Mouse (Mus musculus) yolk sac, embryonic 10.5 days (tissue): Measurements from ENCODE around the gene E2f8.

Experiments
- DNase-seq: peaks from one replicate; pipeline ENCODE4 v3.0.0-alpha.2; 2017; ENCODE audit warnings: low spot score

The E2f8 gene

DNA sequence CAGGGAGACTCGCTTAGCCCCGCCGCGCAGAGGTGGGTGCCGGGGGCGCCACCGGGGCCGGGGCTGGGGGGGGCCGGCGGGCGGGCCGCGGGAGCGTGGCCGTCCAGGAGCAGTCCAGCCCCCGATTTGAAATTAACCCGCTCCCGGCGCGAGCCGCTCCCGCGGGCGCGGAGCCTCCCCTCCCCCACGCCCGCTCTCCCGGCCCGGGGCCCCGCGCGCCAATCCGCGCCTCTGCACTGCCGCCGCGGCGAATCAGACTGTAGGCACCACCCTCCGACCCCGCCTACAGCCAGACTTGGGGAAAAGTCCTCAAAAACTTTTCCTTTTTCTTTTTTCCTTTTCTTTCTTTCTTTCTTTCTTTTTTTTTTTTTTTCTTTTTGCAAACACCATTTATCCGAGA, at the start of gene E2f8:
TSS of gene E2f8 (minus strand) at position 111 of the 400 bp plus-strand sequence.
- peak; percentile 85 for DNase-seq

DNA sequence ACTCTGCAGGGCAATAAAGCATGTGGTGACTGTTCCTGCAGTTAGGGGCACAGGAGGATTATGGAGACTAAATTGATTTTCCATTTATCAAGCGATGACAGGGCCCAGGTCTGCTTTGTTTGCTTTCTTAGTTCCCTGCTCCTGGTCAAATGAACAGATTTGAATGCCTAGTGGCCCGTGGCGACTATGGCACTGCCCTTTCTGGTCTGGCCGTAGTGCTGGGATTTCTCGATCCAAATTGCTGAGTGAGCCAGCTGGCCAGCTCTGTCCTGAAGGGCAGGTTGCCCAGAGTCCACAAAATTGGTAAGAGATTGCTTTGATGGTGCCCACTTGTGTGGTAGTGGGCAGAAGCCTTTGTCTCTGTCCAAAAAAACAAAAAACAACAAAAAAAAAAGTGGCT, 49.0 kb upstream of the E2f8 start:
- DNase-seq: no peak

DNA sequence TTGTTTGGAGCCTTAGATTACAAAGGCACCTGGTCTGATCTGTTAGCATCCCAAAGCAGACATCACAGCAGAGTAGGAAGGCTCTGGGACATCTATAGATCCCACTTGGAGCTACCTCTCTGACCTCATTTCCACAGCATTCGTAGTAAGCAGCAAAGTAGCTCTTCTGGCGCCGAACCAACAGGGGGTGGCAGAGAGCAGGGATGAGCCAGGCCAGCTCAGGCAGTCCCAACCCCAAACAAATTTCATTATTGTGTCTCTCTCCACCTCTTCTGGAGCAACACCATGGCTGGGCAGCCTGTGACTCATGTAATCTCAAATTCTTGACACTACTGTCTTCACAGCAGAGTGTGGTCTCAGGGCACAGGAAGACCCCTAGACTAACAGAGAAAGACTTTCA, 47.0 kb upstream of the E2f8 start:
- DNase-seq: no peak

DNA sequence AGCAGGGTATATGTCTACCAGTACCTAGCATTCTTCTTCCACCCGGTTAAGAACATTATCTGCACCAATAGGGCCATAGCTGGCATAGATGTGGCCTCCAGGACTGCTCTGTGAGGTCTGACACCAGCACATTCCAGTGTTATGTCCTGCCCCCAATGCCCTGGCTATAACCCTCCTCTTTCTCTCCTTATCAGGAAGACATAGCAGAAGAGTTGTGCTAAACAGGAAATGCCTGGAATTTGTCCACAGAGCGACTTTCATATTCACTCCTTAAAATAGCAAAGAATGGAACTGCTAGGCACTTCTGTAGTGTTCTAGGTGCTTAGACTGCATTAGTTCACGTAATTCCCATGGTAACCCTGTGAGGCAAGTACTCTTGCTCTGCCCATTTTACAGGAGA, 43.8 kb upstream of the E2f8 start:
- DNase-seq: peak; percentile 38

DNA sequence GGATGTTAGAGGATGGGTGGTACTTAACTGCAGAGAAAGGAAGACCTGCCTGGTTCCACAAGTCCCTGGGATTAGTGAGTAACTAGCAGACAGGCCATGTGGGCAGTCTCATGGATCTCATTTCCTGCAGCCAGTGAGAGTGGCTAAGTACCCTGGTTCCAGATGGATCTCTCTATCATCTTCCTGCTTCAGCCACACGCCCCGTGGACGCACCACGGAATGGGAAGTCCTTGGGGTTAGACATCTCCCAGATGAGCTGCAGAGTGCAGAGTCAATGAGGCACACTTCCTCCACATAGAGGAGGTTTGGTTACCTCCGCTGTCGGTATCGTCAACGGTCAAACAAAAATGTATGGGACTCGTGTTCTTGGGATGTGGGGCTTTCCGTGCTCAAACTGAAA, 42.2 kb upstream of the E2f8 start:
- no peak for DNase-seq

DNA sequence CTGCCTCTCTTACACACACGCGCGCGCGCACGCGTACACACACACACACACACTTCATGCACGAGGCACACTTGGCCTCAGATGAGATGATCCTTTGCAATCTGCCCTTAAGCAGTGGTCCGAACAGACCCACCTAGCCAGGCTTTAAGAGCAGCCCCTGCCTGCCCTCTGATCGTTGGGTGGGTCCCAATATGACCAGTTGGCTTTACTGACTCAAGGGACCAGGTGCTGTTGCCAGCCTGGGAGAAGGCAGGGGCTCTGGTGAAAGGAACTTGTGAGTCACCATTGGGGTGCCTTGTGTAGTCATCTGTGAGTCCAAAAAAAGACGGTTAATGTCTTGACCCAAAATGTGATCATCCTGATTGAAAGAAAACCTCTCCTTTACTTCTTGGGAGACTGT, 37.0 kb upstream of the E2f8 start:
- no peak for DNase-seq

DNA sequence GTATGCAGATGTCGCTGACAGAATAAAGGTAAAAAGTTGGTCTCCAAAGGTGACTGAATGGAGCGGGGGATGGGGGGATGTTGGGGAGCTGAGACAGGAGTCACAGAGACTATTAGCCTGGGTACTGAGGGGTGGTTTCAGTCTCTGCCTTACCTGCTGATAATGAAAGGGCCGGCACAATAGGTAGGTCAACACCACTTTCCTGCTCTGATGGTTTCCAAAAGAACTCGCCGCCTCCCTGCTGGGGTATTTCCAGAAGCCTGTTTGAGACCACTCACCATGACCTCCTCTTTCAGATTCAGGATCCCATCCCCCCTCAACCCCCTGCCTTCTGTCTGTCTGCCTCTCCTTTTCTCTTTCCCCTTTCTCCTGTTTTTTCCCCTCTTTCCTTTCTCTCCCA, 36.6 kb upstream of the E2f8 start:
- no peak for DNase-seq

DNA sequence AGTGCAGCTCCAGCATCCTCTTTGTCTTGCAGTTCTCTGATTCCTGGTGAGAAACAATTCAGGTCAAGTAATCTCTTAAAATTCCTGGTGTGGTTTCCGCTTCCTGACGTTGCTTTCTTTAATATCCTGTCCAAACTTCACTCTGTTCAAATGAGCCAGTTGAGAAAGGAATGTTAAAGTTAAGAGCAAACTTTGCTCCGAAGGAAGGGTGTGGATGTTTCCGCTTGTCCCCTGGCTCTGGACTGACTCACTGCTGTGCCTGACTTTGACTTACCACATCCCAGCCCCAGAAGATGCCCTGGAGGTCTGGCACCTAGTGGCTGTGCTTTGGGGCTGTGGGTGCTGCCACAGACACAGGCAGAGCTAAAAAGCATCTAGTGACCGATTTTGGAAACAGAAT, 36.1 kb upstream of the E2f8 start:
- DNase-seq: no peak

DNA sequence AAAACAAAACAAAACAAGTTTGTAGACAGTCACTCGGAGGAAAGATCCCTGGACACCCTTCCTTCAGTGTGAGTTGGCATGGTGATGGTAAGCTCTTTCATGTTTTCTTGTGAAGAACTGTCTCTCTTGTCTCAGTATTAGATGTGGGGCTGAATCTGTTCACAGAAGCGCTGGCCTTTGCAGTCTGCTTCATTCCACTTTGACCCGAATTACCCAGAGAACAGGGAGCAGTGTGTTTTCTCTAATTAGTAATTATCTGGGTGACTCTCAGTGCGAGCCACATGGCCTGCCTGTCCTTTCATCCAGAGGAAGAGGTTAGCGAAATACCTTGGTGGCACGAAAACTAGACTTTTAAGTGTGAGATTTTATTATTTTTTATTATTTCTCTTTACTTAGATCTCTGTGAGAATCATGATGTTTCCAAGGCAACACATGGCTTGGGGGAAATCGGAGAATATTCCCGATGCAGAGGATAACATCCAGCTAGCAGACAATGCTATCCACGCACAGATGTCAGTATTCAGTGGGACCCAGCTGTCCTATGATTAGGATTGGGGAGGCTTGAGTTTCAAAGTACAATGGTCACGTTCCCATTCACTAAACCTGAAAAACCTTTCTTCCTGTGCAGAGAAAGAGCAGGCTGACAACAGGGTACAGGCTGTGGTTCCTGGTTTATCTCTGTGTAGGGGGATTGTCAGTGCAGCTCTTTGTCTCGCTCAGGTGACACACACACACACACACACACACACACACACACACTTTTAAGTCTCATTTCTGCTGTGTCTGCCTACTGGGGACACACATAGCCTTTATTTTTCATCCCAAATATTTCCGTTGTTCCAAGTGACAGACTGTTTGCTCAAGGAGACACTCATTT, 33.5 kb upstream of the E2f8 start:
- no peak for DNase-seq

DNA sequence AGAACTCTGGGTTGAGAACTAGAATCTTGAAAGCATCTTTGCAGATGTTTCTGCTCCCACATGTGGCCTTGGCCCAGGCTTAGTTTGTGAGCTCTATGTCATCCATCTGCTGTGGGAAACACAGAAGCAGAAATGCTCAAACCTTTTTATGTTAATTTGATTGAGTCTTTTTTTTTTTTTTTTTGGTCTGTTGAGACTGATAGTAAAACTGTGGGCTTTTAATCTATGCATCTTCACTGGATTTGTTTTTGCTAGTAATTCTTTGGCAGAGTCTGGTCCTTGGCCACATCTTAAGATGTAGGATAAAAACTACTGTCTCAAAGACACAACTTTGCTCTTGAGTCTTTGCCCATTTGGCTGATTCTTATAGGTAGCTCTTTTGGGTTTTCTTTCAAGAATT, 29.8 kb upstream of the E2f8 start:
- no peak for DNase-seq

DNA sequence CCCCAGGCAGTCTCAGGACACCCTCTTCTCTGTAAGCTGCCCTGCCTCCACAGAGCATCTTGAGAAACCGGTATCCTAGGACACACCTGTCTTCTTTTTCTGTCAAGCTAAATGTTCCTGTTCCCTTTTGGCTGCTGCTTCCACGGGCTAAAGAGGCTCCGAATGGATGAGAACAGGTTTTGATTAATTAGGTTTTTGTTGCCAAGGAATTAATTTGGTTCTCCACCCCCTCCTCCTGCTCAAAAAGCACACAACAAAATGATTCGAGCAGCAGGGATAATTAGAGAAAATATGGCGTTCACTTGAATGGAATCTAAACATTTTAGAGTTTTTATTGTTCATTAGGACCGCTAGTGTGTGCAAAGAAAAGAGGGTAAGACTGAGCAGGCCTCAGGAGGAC, 28.9 kb upstream of the E2f8 start:
- no peak for DNase-seq

DNA sequence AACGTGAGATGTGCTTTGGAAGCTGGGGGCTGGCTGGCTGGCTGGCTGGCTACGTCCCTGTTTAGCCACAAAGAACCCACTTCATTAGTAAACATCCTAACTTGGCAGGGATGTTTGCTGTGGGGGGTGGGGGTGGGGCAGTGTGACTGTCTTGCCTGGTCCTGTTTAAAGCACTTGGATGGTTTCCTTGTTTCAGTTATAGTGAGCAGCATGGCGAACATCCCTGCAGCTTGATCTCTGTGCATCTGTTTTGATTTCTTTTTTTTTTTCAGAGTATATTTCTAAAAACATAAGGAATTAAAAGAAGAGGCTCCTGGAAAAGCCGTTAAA, 27.9 kb upstream of the E2f8 start:
- no peak for DNase-seq

DNA sequence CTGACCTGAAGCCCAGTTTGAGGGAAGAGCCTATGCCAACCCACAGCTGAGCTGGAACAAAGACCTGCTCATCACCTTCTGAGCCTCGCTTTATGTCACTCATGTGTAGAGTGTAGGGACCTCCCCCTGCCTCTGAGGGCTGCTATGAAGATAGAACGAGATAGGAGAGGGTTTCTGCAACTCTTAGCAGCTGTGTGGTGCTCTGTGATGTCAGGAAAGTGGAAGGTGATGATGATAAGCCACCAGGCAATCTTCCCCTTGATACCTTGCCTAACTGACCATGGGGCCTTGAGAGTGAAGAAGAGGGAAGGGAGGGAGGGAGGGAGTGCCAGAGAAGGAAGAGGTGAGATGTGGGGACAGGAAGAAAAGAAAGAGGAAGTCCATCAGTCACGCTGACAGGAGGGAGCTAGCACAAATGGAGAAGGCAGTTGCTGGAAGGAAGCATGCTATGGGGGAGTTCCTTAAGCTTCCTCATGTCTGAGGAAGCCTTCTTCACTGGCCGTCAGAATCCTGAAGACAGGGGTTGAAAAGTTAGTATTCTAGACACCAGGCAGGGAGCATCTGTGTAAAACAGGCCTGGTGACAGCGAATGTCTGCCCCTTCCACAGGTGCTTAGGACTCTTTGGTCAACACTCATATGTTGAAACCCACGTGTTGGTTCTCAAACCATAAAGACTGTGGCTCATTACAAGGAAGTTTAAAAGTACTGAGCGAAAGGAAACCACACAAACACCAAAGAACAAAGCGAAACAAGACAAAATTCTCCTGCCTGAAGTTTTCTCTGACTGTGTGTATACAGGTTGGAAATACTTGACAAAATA, 27.3 kb upstream of the E2f8 start, which contains the start of gene Nav2:
TSS of gene Nav2 (plus strand) at position 196 of the 821 bp plus-strand sequence.
- DNase-seq: no peak

DNA sequence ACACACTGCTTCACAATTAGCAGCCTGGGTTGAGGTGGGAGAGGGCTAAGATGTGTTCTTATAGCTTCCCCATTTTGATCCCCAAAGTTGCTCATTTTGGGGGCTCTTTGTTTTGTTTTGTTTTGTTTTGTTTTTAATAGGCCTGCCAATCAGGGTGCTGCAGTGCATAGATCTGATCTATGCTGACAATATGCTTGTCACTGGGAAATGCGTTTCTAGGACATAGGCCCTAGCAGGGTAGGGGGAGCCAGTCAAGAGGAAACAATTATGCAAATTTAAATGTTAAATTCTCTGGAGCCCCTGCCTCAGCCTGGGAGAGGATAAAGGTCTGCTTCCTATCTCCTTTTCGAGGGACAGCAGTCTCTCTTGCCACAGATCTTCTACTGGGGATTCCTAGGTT, 21.1 kb upstream of the E2f8 start:
- DNase-seq: no peak

DNA sequence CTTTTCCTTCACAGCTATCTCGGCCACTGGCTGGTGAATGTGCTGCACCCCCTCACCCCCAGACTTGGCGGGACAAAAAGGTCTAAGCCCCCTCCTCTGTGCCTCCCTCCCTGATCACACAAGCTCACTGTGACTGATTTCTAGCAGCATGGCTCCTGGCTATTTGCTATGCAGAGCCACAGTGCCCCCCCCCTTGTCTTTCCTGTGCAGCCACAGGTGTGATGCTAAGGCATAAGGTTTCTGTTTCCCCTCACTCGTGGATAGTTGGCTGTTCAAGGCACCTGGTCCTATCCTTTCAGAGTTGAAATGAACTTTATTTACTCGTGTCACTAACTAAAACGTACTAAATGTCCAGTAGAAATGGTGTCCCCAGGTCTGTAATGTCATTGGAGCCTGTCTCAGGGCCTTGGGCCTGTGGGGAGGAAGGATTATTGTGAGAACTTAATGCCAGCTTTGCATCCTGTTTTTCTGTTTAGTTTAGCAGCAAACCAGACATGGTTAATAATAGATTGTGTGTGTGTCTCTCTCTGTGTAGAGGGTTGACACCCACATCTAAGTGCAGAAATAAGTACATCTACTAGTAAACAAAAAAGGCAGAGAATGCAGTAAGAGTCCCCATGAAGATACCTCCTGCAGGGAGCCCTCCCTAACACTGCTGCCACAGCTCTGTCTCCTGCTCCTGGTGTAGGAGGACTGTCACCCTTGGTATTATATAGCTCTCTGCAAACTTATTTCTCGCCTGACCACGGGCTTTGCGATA, 19.2 kb upstream of the E2f8 start:
- DNase-seq: no peak

DNA sequence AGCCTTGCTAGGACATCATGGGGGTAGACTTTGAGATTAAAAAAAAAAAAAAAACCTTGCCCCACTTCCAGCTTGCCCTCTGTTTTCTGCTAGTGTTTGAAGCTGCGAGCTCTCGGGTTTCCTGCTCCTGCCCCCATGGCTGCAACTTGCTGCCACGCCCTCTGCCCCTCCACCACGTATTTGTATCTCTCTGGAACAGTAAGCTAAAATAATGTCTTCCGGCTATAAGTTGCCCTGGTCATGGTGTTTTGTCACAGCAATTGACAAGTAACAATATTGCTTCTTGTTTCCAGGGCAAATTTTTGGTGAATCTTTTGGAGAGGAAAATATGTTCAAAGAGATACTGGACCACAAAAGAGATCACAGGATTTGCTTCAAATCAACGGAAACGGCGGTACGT, 17.0 kb upstream of the E2f8 start:
- no peak for DNase-seq

DNA sequence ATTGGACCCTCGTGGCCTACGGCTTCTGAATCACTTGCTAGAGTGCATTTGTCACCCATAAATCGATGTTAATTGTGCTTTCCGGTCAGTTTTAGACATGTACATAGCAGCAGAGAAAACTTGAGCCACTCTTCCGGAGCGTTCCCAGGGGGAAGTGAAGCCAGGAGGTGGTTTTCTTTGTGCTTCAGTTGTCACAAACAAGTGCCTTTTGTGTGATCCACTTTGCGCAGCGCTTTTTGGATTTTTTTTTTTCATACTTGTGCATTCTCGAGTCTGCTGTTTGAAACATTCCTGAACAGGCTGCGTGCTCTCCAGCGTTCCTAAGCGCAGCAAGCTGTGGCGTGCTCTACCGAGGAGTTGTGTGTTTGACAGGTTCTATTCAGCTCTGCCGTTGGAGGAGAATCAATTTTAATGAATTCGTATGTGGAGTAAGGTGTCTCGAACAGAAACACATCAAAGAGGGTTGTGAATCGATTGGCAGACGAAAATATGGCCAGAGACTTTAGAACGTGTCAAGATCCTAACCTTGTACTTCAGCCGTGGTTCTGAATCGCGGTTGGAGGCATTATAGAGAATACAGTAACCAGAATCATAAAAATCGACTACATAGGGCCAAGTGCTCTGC, 16.3 kb upstream of the E2f8 start:
- no peak for DNase-seq

DNA sequence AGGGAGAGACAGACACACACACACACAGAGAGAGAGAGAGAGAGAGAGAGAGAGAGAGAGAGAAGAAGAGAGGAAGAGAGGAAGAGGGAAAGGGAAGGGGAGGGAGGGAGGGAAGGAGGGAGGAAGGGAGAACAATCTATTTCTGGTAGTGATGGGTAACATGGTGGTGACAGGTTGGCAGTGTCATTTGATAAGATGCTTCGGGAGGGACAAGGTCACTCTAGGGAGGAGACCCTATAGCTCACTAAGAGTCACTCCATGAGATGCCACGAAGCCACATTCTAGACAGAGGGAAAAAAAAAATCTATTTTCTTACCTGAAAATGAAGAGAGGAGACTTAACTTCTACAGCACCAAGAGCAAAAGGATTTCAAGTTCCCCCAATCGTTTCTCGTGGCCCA, 14.7 kb upstream of the E2f8 start:
- no peak for DNase-seq

DNA sequence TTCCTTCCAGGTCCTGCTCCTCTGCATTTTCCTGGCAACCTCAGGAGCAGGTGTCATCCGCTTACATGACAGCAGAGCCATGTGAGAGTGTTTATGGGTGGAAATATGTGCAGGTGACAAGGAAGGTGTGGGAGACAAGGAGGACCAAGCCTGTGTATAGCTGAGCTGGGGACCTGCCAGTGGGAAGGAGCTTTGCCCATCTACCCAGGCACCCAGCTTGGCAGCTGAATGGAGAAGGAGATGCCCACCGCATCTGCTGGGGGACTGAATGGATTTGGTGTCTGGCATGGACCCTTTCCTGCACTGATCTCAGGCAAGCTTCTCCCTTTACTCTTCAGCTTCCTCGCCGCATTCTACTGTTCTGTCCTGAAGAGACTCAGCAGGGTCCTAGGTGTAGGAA, 14.1 kb upstream of the E2f8 start:
- DNase-seq: no peak

DNA sequence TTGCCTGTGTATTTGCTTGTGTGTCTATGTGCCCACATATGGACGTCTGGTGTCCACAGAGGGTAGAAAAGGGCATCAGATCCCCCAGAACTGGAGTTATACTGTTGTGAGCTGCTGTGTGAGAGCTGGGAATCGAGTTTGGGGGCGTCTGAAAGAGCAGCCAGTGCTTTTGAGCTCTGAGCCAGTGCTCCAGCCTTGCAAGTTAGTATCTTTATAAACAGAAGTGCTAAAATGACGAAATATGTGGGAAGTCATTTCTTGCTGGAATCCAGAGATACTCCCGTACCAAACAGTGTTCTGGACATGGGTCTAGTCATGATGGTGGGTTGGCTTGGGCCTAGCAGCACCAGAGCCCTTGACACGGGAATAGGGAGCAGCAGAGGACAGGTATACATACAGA, 13.4 kb upstream of the E2f8 start:
- no peak for DNase-seq

DNA sequence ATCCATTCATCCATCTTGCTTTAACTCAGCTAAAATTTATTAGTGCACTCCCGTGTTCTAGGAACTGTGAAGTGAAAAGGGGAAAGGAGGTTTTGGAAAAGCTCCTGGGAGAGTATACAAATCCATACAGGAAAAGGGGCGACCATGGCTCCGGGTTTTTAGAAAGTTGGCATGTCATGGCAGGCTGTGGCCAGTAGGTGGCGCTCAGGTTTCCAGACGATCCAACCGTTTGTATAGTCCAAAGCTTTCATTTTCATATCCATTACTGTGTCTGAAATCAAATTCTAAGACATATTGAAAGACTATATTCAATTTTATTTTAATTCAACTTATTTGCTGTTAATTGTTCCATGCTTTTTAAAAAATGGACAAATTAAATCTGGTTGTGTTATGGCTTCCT, 12.8 kb upstream of the E2f8 start:
- DNase-seq: no peak

DNA sequence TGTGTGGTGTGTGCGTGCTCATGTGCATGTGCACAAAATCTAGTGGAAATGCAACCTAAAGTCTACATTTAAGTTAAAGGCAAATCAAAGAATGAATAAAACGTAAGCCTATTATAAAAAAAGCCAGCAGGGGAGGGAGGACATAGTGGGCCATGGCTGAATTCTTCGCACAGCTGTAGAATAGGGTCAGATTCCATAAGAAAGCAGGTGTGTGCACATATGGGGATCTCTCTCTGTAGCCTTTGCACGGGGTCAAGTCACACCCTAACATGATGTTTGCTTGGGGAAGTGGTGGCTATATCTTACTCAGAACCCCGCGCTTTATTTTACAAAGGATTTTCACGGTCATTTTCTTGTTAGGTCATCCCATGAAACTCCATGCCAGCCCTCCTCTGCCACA, 11.7 kb upstream of the E2f8 start:
- DNase-seq: no peak
